Mouse (Mus musculus) R1 (cell line): ENCODE measurements around the gene Spon1.

Experiments used
- DNase-seq: peaks from one replicate; pipeline ENCODE4 v3.0.0-alpha.2; 2018; ENCODE audit warnings: low read depth, low spot score

Spon1 gene

GRCm38 (mm10) chr7:114086021-114086710 is 320.4 kb downstream of the Spon1 start:
- no peak for DNase-seq

- DNase-seq = no peak
Observed at GRCm38 (mm10) chr7:114087341-114087740, 321.5 kb downstream of the Spon1 start.

GRCm38 (mm10) chr7:114087986-114088385 is 322.2 kb downstream of the Spon1 start:
- DNase-seq = no peak

- DNase-seq = no peak
Observed at GRCm38 (mm10) chr7:114088918-114089317, 323.1 kb downstream of the Spon1 start.

DNA sequence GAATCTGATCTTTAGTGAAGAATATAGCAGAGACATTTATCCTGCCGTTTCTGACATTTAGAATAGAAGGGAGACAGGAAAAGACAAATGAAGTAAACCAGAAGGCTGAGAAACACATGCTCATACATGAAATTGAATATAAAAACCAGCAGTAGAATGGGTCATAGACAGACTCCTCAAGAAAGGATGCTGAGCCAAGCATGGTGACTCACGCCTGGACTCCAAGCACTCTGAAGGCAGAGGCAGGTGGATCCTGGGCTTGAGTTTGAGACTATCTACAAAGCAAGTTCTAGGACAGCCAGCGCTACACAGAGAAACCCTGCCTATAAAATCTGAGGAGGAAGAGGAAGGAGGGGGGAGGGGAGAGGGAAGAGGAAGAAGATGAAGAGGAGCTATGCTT is 324.4 kb downstream of the Spon1 start:
- DNase-seq = no peak

DNA sequence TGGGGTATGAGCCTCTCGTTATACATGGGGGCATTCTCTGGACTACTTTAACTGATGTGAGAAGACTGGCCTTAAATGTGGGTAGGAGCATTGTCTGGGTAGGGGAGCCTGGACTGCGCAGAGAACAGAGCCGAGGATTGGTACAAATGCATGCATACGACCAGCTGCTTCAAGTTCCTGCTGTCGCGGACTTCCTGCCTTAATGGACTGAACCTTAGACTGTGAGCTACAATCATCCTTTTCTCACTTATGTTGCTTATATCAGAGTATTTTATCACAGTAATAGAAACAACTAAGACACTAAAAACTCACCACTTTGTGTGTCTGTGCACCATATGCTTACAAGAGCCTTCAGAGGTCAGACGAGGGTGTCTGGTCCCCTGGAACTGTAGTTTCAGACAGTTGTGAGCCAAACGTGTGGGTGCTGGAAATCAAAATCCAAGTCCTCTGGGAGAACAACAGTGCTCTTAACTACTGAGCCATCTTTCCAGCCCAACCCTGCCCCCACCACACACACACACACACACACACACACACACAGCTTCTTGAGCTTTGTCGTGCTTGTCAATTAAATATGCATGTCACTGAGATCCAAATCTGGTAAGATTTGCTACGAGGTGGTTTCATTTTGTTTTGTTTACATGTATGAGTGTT is 325.2 kb downstream of the Spon1 start:
- no peak for DNase-seq
